Mouse (Mus musculus): ENCODE results near the gene Haus4. TPM values are rescaled to one million over a fixed set of nuclear protein-coding genes. Genes with fewer than 3 reads are reported as not detected.

Haus4 gene
- 59.7 TPM for polyA plus RNA-seq (2014; fragmentation: Illumina TruSeq; extraction: RNeasy Lipid Tissue Mini Kit (QIAGEN cat#74804); ENCODE audit: low read depth, low replicate concordance)

DNA sequence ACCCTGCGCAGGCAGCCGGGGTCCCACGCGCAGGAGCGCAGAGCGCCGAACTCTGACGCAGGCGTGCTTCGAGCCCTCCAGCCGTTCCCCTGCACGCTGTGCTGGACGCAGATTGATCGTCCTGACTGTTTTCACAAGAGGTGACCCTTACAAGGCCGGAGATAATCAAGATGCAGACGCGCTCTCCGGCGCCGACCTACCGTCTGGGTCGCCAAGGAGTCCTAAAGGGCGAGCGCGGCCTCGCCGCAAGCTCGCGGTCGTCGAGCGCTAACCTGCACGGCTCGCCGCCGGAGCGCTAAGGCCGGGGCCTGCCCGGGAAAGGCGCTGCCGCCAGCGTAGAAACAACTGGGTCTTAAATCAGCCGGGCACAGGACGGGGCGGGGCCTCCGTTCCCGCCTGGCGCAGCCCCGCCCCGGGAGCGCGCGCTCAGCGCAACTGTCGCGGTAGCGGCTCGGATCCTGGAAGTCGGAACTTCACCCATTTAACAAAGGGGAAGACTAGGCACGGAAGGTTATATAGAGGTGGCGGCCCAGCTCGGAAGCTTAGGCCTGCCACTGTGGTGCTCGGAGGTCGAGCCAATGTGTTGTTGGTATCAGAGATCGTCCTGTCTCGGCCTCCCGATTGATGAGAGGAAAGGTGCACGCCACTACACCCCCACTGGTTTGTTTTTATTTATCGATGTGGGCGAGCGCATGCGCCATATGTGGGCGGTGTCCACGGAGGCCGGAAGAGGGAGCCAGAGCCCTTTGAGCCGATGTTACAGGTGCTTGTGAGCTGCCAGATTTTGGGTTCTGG lies at the start of gene Haus4:
Haus4 (minus strand) TSS at position 642 of the 795 bp plus-strand sequence.

DNA sequence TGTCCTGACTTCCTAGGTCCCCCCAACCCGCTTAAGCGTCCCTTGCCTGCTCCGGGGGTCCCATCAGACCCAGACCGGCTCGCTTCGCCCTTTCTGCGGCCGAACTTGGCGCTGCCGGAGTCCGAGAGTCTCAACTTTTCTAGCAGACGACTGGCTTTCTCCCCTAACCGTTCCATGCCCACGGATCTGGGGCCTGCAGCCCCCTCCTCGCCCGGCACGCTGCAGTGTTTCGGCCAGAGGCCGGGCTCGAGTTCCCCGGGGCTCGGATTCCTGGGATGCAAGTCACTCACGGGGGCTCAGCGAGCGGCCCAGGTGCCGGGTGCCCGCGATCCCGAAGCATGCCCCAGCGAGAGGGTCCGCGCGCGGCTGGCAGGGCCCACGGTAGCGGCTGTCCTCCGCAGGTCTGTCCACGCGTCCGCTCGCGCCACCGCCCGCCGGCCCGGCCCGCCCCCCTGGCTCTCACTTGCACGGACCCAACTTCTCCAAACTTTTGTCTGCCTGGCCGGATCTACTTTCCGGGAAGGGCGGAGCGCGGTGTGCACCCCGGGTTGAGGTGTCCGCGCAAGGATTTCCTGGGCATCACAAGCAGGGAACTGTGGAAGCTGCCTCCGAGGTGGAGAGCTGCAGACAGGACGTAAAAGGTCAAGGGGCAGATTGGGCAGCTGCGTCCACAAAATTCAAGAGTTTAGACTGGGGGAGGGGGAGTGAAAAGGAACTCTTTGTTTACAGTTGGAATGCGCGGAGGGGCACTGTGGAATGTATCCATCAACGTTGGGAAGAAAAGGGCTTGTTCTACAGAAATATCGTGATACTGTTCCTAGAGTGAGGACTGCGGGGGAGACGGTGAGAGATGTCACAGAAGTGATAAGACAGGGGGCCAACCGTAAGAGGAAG lies 22.9 kb upstream of the Haus4 start, which contains the start of gene Ajuba:
Ajuba (minus strand) TSS at position 470 of the 894 bp plus-strand sequence.

Other genes with a start within 250 kb of the Haus4 start
- gene Oxa1l, start 193.8 kb downstream of the Haus4 start, polyA plus RNA-seq (2014; fragmentation: Illumina TruSeq; extraction: RNeasy Lipid Tissue Mini Kit (QIAGEN cat#74804); ENCODE audit: low read depth, low replicate concordance) = 52.2 TPM
- gene Slc7a7, start 136.8 kb downstream of the Haus4 start, polyA plus RNA-seq (2014; fragmentation: Illumina TruSeq; extraction: RNeasy Lipid Tissue Mini Kit (QIAGEN cat#74804); ENCODE audit: low read depth, low replicate concordance) = 6.5 TPM
- gene Mrpl52, start 127.7 kb downstream of the Haus4 start, polyA plus RNA-seq (2014; fragmentation: Illumina TruSeq; extraction: RNeasy Lipid Tissue Mini Kit (QIAGEN cat#74804); ENCODE audit: low read depth, low replicate concordance) = 215 TPM
- gene Mmp14, start 123.0 kb downstream of the Haus4 start, polyA plus RNA-seq (2014; fragmentation: Illumina TruSeq; extraction: RNeasy Lipid Tissue Mini Kit (QIAGEN cat#74804); ENCODE audit: low read depth, low replicate concordance) = 66.6 TPM
- 74.3 TPM for gene Lrp10, start 90.5 kb downstream of the Haus4 start, polyA plus RNA-seq (2014; fragmentation: Illumina TruSeq; extraction: RNeasy Lipid Tissue Mini Kit (QIAGEN cat#74804); ENCODE audit: low read depth, low replicate concordance)
- 0.63 TPM for gene Rem2, start 78.5 kb downstream of the Haus4 start, polyA plus RNA-seq (2014; fragmentation: Illumina TruSeq; extraction: RNeasy Lipid Tissue Mini Kit (QIAGEN cat#74804); ENCODE audit: low read depth, low replicate concordance)
- gene Prmt5, start 37.1 kb downstream of the Haus4 start, polyA plus RNA-seq (2014; fragmentation: Illumina TruSeq; extraction: RNeasy Lipid Tissue Mini Kit (QIAGEN cat#74804); ENCODE audit: low read depth, low replicate concordance) = 33.9 TPM
- gene Ajuba, start 22.9 kb upstream of the Haus4 start, polyA plus RNA-seq (2014; fragmentation: Illumina TruSeq; extraction: RNeasy Lipid Tissue Mini Kit (QIAGEN cat#74804); ENCODE audit: low read depth, low replicate concordance) = 27.0 TPM
- 5.2 TPM for gene 4931414P19Rik, start 51.4 kb upstream of the Haus4 start, polyA plus RNA-seq (2014; fragmentation: Illumina TruSeq; extraction: RNeasy Lipid Tissue Mini Kit (QIAGEN cat#74804); ENCODE audit: low read depth, low replicate concordance)
- gene Psmb5, start 63.4 kb upstream of the Haus4 start, polyA plus RNA-seq (2014; fragmentation: Illumina TruSeq; extraction: RNeasy Lipid Tissue Mini Kit (QIAGEN cat#74804); ENCODE audit: low read depth, low replicate concordance) = 157 TPM
- not detected for gene Psmb11, start 66.8 kb upstream of the Haus4 start, polyA plus RNA-seq (2014; fragmentation: Illumina TruSeq; extraction: RNeasy Lipid Tissue Mini Kit (QIAGEN cat#74804); ENCODE audit: low read depth, low replicate concordance)
- not detected for gene Gm17606, start 86.3 kb upstream of the Haus4 start, polyA plus RNA-seq (2014; fragmentation: Illumina TruSeq; extraction: RNeasy Lipid Tissue Mini Kit (QIAGEN cat#74804); ENCODE audit: low read depth, low replicate concordance)
- 3.1 TPM for gene Cdh24, start 86.7 kb upstream of the Haus4 start, polyA plus RNA-seq (2014; fragmentation: Illumina TruSeq; extraction: RNeasy Lipid Tissue Mini Kit (QIAGEN cat#74804); ENCODE audit: low read depth, low replicate concordance)
- 32.2 TPM for gene 1700123O20Rik, start 131.6 kb upstream of the Haus4 start, polyA plus RNA-seq (2014; fragmentation: Illumina TruSeq; extraction: RNeasy Lipid Tissue Mini Kit (QIAGEN cat#74804); ENCODE audit: low read depth, low replicate concordance)
- gene Acin1, start 132.3 kb upstream of the Haus4 start, polyA plus RNA-seq (2014; fragmentation: Illumina TruSeq; extraction: RNeasy Lipid Tissue Mini Kit (QIAGEN cat#74804); ENCODE audit: low read depth, low replicate concordance) = 139 TPM
- 0.12 TPM for gene Gm29776, start 144.2 kb upstream of the Haus4 start, polyA plus RNA-seq (2014; fragmentation: Illumina TruSeq; extraction: RNeasy Lipid Tissue Mini Kit (QIAGEN cat#74804); ENCODE audit: low read depth, low replicate concordance)
- gene Cebpe, start 157.6 kb upstream of the Haus4 start, polyA plus RNA-seq (2014; fragmentation: Illumina TruSeq; extraction: RNeasy Lipid Tissue Mini Kit (QIAGEN cat#74804); ENCODE audit: low read depth, low replicate concordance) = 0.51 TPM
- 45.5 TPM for gene Slc7a8, start 227.3 kb upstream of the Haus4 start, polyA plus RNA-seq (2014; fragmentation: Illumina TruSeq; extraction: RNeasy Lipid Tissue Mini Kit (QIAGEN cat#74804); ENCODE audit: low read depth, low replicate concordance)